Mouse (Mus musculus): ENCODE results near the gene St8sia6.
"Not testable (repeated sequence)": the region's sequence is repeated elsewhere in the genome, so short reads cannot be mapped to it uniquely, and the experiment has no call there.

St8sia6 gene

GRCm38 (mm10) chr2:13672426-13672825 is 121.4 kb downstream of the St8sia6 start:
- in situ Hi-C loops (cut with MboI; ENCODE audit: low sequenced_read_pairs): no loop called here

- in situ Hi-C loops (cut with MboI; ENCODE audit: low sequenced_read_pairs): no loop called here
Measured at GRCm38 (mm10) chr2:13634866-13635265, 159.0 kb downstream of the St8sia6 start.

- in situ Hi-C loops (cut with MboI; ENCODE audit: low sequenced_read_pairs): no loop called here
Measured at GRCm38 (mm10) chr2:13630136-13630832, 163.6 kb downstream of the St8sia6 start.

GRCm38 (mm10) chr2:13603636-13604035 is 190.2 kb downstream of the St8sia6 start:
- in situ Hi-C loops (cut with MboI; ENCODE audit: low sequenced_read_pairs): not testable (repeated sequence)

GRCm38 (mm10) chr2:13603093-13603492 is 190.8 kb downstream of the St8sia6 start:
- in situ Hi-C loops (cut with MboI; ENCODE audit: low sequenced_read_pairs): no loop called here
